Mouse (Mus musculus): ENCODE results near the gene Smdt1. TPM values are rescaled to one million over a fixed set of nuclear protein-coding genes. Genes with fewer than 3 reads are reported as not detected.

The Smdt1 gene
- 250 and 259 TPM in 2 replicates for polyA plus RNA-seq (2016; fragmentation: Nextera tagmentation; extraction: Ambion mirVana)

- peaks cover 23% of the 10 kb centered on the region for H3K36me3 ChIP-seq
- H3K4me1 ChIP-seq, result peaks cover 30% of the 10 kb centered on the region
- H3K9me3 ChIP-seq (replicated peaks), result no peaks in the 10 kb centered on the region
- peak within 1 kb of the TSS; percentile 46 for H3K27ac ChIP-seq
- peaks cover 23% of the 10 kb centered on the region for H3K27me3 ChIP-seq
- WGBS, result under 1% methylated on average over 41 of the region's 41 CpGs
- peak within 1 kb of the TSS; percentile 63 for H3K9ac ChIP-seq
- H3K4me3 ChIP-seq, result peak within 1 kb of the TSS; percentile 45
- ATAC-seq (ENCODE audit: low FRiP score), result peak; percentile 91
- H3K4me2 ChIP-seq (replicated peaks), result peak within 1 kb of the TSS; percentile 62
Measured at GRCm38 (mm10) chr15:82338593-82339112, at the start of gene Smdt1, which contains the start of the genes Naga and Pheta2. Gene Smdt1, plus strand, starts transcription at chr15:82338959. Gene Naga, minus strand, starts transcription at chr15:82338925. Gene Pheta2, plus strand, starts transcription at chr15:82338942.

GRCm38 (mm10) chr15:82290252-82290651 lies 48.5 kb upstream of the Smdt1 start:
- Histone ChIP-seq H3K4me1 (peaks cover 22% of the 10 kb centered on the region), H3K9ac (no peak overlapping the region), H3K27ac (no peak overlapping the region), H3K4me2 (replicated peaks) (no peak overlapping the region), H3K36me3 (peaks cover 66% of the 10 kb centered on the region), H3K9me3 (replicated peaks) (no peaks in the 10 kb centered on the region), H3K4me3 (no peak overlapping the region), H3K27me3 (no peaks in the 10 kb centered on the region)
- no peak for ATAC-seq (ENCODE audit: low FRiP score)
- 88% methylated on average over 7 of the region's 7 CpGs for WGBS

- H3K9me3 ChIP-seq (replicated peaks), result no peaks in the 10 kb centered on the region
- peaks cover 22% of the 10 kb centered on the region for H3K4me1 ChIP-seq
- 18% methylated on average over 5 of the region's 5 CpGs for WGBS
- H3K27me3 ChIP-seq, result no peaks in the 10 kb centered on the region
- H3K4me3 ChIP-seq, result no peak overlapping the region
- peak overlapping the region; percentile 69 for H3K27ac ChIP-seq
- peak overlapping the region; percentile 27; the same call in 1 of the 2 replicates for H3K4me2 ChIP-seq (replicated peaks)
- peaks cover 41% of the 10 kb centered on the region for H3K36me3 ChIP-seq
- ATAC-seq (ENCODE audit: low FRiP score), result no peak; the same call in 1 of the 2 replicates
- H3K9ac ChIP-seq, result 0 out of 2 replicates have a peak overlapping the region, but pooled peaks have one; percentile 27
Measured at GRCm38 (mm10) chr15:82292851-82293250, 45.9 kb upstream of the Smdt1 start.

GRCm38 (mm10) chr15:82293271-82293711 lies 45.5 kb upstream of the Smdt1 start:
- peaks cover 36% of the 10 kb centered on the region for H3K36me3 ChIP-seq
- WGBS, result 4% methylated on average over 7 of the region's 7 CpGs

GRCm38 (mm10) chr15:82294059-82294458 lies 44.7 kb upstream of the Smdt1 start:
- 0 out of 2 replicates have a peak, but pooled peaks have one; percentile 26 for ATAC-seq (ENCODE audit: low FRiP score)
- Histone ChIP-seq H3K4me2 (replicated peaks) (no peak overlapping the region), H3K9me3 (replicated peaks) (no peaks in the 10 kb centered on the region), H3K4me3 (no peak overlapping the region), H3K36me3 (peaks cover 29% of the 10 kb centered on the region), H3K9ac (no peak overlapping the region), H3K27ac (peak overlapping the region; percentile 46; the same call in 1 of the 2 replicates), H3K4me1 (peaks cover 22% of the 10 kb centered on the region), H3K27me3 (peaks cover 4% of the 10 kb centered on the region; the same call in 1 of the 2 replicates)
- WGBS, result 45% methylated on average over 8 of the region's 8 CpGs

More at GRCm38 (mm10) chr15:82293271-82293711, 45.5 kb upstream of the Smdt1 start:
- Histone ChIP-seq H3K9me3 (replicated peaks) (no peaks in the 10 kb centered on the region), H3K4me3 (no peak overlapping the region), H3K4me1 (peaks cover 22% of the 10 kb centered on the region), H3K27ac (peak overlapping the region; percentile 69), H3K27me3 (no peaks in the 10 kb centered on the region), H3K4me2 (replicated peaks) (peak overlapping the region; percentile 27; the same call in 1 of the 2 replicates), H3K9ac (0 out of 2 replicates have a peak overlapping the region, but pooled peaks have one; percentile 27)
- ATAC-seq (ENCODE audit: low FRiP score), result peak; percentile 90

GRCm38 (mm10) chr15:82298764-82299561 lies 39.8 kb upstream of the Smdt1 start, which contains the start of gene Wbp2nl:
Gene Wbp2nl, plus strand, starts transcription at chr15:82298954.
- WGBS, result 56% methylated on average over 39 of the region's 39 CpGs
- H3K9ac ChIP-seq, result no peak within 1 kb of the TSS
- ATAC-seq (ENCODE audit: low FRiP score), result no peak
- H3K27me3 ChIP-seq, result peaks cover 5% of the 10 kb centered on the region; the same call in 1 of the 2 replicates
- no peaks in the 10 kb centered on the region for H3K9me3 ChIP-seq (replicated peaks)
- H3K27ac ChIP-seq, result no peak within 1 kb of the TSS
- no peaks in the 10 kb centered on the region for H3K36me3 ChIP-seq
- peaks cover 6% of the 10 kb centered on the region for H3K4me1 ChIP-seq
- 0 out of 2 replicates have a peak within 1 kb of the TSS, but pooled peaks have one; percentile 8 for H3K4me2 ChIP-seq (replicated peaks)
- H3K4me3 ChIP-seq, result no peak within 1 kb of the TSS

- Histone ChIP-seq H3K4me3 (no peak overlapping the region), H3K27me3 (no peaks in the 10 kb centered on the region), H3K27ac (no peak overlapping the region), H3K9ac (no peak overlapping the region), H3K4me1 (no peaks in the 10 kb centered on the region), H3K9me3 (replicated peaks) (no peaks in the 10 kb centered on the region), H3K4me2 (replicated peaks) (no peak overlapping the region), H3K36me3 (no peaks in the 10 kb centered on the region)
- WGBS, result 76% methylated on average over 3 of the region's 3 CpGs
- no peak for ATAC-seq (ENCODE audit: low FRiP score)
Measured at GRCm38 (mm10) chr15:82307107-82307506, 31.7 kb upstream of the Smdt1 start.

- Histone ChIP-seq H3K27ac (no peak overlapping the region), H3K9me3 (replicated peaks) (no peaks in the 10 kb centered on the region), H3K9ac (no peak overlapping the region), H3K27me3 (no peaks in the 10 kb centered on the region), H3K4me2 (replicated peaks) (no peak overlapping the region), H3K4me3 (no peak overlapping the region), H3K4me1 (no peaks in the 10 kb centered on the region), H3K36me3 (no peaks in the 10 kb centered on the region)
- no peak for ATAC-seq (ENCODE audit: low FRiP score)
- 83% methylated on average over 3 of the region's 3 CpGs for WGBS
Measured at GRCm38 (mm10) chr15:82308416-82308815, 30.3 kb upstream of the Smdt1 start.

- WGBS, result 86% methylated on average over 6 of the region's 6 CpGs
- no peaks in the 10 kb centered on the region for H3K9me3 ChIP-seq (replicated peaks)
- H3K4me3 ChIP-seq, result no peak overlapping the region
- no peaks in the 10 kb centered on the region for H3K36me3 ChIP-seq
- no peaks in the 10 kb centered on the region for H3K4me1 ChIP-seq
- ATAC-seq (ENCODE audit: low FRiP score), result no peak
- no peaks in the 10 kb centered on the region for H3K27me3 ChIP-seq
- no peak overlapping the region for H3K4me2 ChIP-seq (replicated peaks)
- H3K27ac ChIP-seq, result no peak overlapping the region
- H3K9ac ChIP-seq, result no peak overlapping the region
Measured at GRCm38 (mm10) chr15:82317839-82318238, 20.9 kb upstream of the Smdt1 start.

GRCm38 (mm10) chr15:82319613-82320012 lies 19.1 kb upstream of the Smdt1 start:
- H3K4me3 ChIP-seq, result no peak overlapping the region
- no peaks in the 10 kb centered on the region for H3K9me3 ChIP-seq (replicated peaks)
- H3K4me2 ChIP-seq (replicated peaks), result no peak overlapping the region
- H3K36me3 ChIP-seq, result no peaks in the 10 kb centered on the region
- H3K27me3 ChIP-seq, result no peaks in the 10 kb centered on the region
- H3K9ac ChIP-seq, result no peak overlapping the region
- 84% methylated on average over 1 of the region's 1 CpGs for WGBS
- no peak overlapping the region for H3K27ac ChIP-seq
- 0 out of 2 replicates have a peak, but pooled peaks cover 2% of the 10 kb centered on the region for H3K4me1 ChIP-seq
- ATAC-seq (ENCODE audit: low FRiP score), result no peak

GRCm38 (mm10) chr15:82322195-82322594 lies 16.6 kb upstream of the Smdt1 start:
- H3K4me1 ChIP-seq, result 0 out of 2 replicates have a peak, but pooled peaks cover 2% of the 10 kb centered on the region
- no peak overlapping the region for H3K4me3 ChIP-seq
- no peaks in the 10 kb centered on the region for H3K36me3 ChIP-seq
- no peaks in the 10 kb centered on the region for H3K9me3 ChIP-seq (replicated peaks)
- no peak overlapping the region for H3K4me2 ChIP-seq (replicated peaks)
- ATAC-seq (ENCODE audit: low FRiP score), result no peak
- no peaks in the 10 kb centered on the region for H3K27me3 ChIP-seq
- WGBS, result 78% methylated on average over 8 of the region's 8 CpGs
- H3K9ac ChIP-seq, result no peak overlapping the region
- H3K27ac ChIP-seq, result no peak overlapping the region

- Histone ChIP-seq H3K4me1 (0 out of 2 replicates have a peak, but pooled peaks cover 2% of the 10 kb centered on the region), H3K4me3 (no peak overlapping the region), H3K9ac (no peak overlapping the region), H3K27ac (no peak overlapping the region), H3K4me2 (replicated peaks) (no peak overlapping the region), H3K9me3 (replicated peaks) (no peaks in the 10 kb centered on the region), H3K36me3 (peaks cover 10% of the 10 kb centered on the region), H3K27me3 (no peaks in the 10 kb centered on the region)
- 68% methylated on average over 2 of the region's 2 CpGs for WGBS
- no peak for ATAC-seq (ENCODE audit: low FRiP score)
Measured at GRCm38 (mm10) chr15:82325382-82325781, 13.4 kb upstream of the Smdt1 start.

All from hindbrain, embryonic 12.5 days (tissue).